27 mouse cellular contexts compared by ENCODE assay signal in genomic region chr11:104582308-104582606, GRCm38 (mm10). TPM values are rescaled to one million over a fixed set of nuclear protein-coding genes. Genes with fewer than 3 reads are reported as not detected.
DNase-seq lines count a peak whose midpoint lies in the region; ATAC-seq and TF ChIP-seq lines count a peak whose summit lies in the region.
"Had no signal": no experiment of that assay in that cellular context is flagged by ENCODE, and none has a peak within 500 bp of the region (broad histone marks: within the 10 kb centered on the region; RNA-seq: fewer than 3 reads in every experiment).

No protein-coding gene starts in this region.

- H3K9ac ChIP-seq in heart, embryonic 11.5 days (ENCODE audit: low read depth, low read length), result 0 out of 2 replicates have a peak overlapping the region, but pooled peaks have one; percentile 2
- H3K9ac ChIP-seq in heart, postnatal 0 days (replicated peaks; ENCODE audit: low read depth, low read length), result no peak overlapping the region
- no peak overlapping the region for H3K9ac ChIP-seq in stomach, postnatal 0 days (ENCODE audit: low read length)
- H3K9ac ChIP-seq: embryonic facial prominence, embryonic 12.5 days; forebrain, postnatal 0 days; hindbrain, embryonic 14.5 days; limb, embryonic 12.5 days; liver, embryonic 12.5 days; midbrain, embryonic 13.5 days; neural tube, embryonic 12.5 days had no signal

- intact Hi-C loops in heart, postnatal 10 days (cut with DNase I), result no loop called here

- ATAC-seq in heart, embryonic 11.5 days (replicated peaks; ENCODE audit: insufficient number of reproducible peaks, low FRiP score, low TSS enrichment), result no peak
- no peak for ATAC-seq in heart, postnatal 0 days (ENCODE audit: insufficient read depth, low read depth)
- ATAC-seq in stomach, postnatal 0 days (ENCODE audit: low FRiP score, low TSS enrichment), result no peak
- ATAC-seq: forebrain, postnatal 0 days; liver, embryonic 12.5 days; midbrain, embryonic 13.5 days; Patski had no signal

- peak overlapping the region; percentile 43; the same call in 1 of the 2 replicates for H3K4me2 ChIP-seq in heart, embryonic 11.5 days
- H3K4me2 ChIP-seq in heart, postnatal 0 days (ENCODE audit: low read depth, low read length), result peak overlapping the region; percentile 58; the same call in 1 of the 2 replicates
- H3K4me2 ChIP-seq in stomach, postnatal 0 days (replicated peaks; ENCODE audit: low read depth), result no peak overlapping the region
- H3K4me2 ChIP-seq: limb, embryonic 12.5 days; midbrain, embryonic 13.5 days; neural tube, embryonic 12.5 days had no signal

- TF ChIP-seq EP300 in heart, postnatal 0 days (IDR thresholded peaks at IDR 0.05; ENCODE audit: low read depth), result no peak
- no peak for TF ChIP-seq EP300 in stomach, postnatal 0 days (optimal IDR thresholded peaks at IDR 0.05)

- TF ChIP-seq CTCF in heart, postnatal 0 days (IDR thresholded peaks at IDR 0.05; ENCODE audit: low read depth), result no peak
- no peak for TF ChIP-seq CTCF in spleen, adult 2 months (IDR thresholded peaks at IDR 0.05; ENCODE audit: extremely low read depth, insufficient read depth, insufficient read length, insufficient replicate concordance)
- TF ChIP-seq CTCF in stomach, postnatal 0 days (IDR thresholded peaks at IDR 0.05; ENCODE audit: low read depth), result no peak

- H3K4me3 ChIP-seq in heart, embryonic 11.5 days (ENCODE audit: low read depth, low read length), result no peak overlapping the region
- no peak overlapping the region for H3K4me3 ChIP-seq in heart, postnatal 0 days (ENCODE audit: low read depth, low read length)
- peak overlapping the region; percentile 35 for H3K4me3 ChIP-seq in spleen, adult 2 months (ENCODE audit: extremely low read depth, insufficient read depth, insufficient read length)
- no peak overlapping the region for H3K4me3 ChIP-seq in stomach, postnatal 0 days (ENCODE audit: low read depth, low read length)
- H3K4me3 ChIP-seq: embryonic facial prominence, embryonic 12.5 days; limb, embryonic 12.5 days; liver, embryonic 12.5 days; midbrain, embryonic 13.5 days; neural tube, embryonic 12.5 days had no signal

- H3K9me3 ChIP-seq in heart, embryonic 11.5 days (replicated peaks; ENCODE audit: control insufficient read depth, low read length), result no peaks in the 10 kb centered on the region
- H3K9me3 ChIP-seq in heart, postnatal 0 days (replicated peaks; ENCODE audit: control insufficient read depth, low read length), result no peaks in the 10 kb centered on the region
- H3K9me3 ChIP-seq in stomach, postnatal 0 days (ENCODE audit: control insufficient read depth, low read length), result no peaks in the 10 kb centered on the region
- H3K9me3 ChIP-seq: embryonic facial prominence, embryonic 12.5 days; limb, embryonic 12.5 days; liver, embryonic 12.5 days; midbrain, embryonic 13.5 days; neural tube, embryonic 12.5 days had no signal

- 71% methylated on average over 2 of the region's 2 CpGs for WGBS in heart, embryonic 11.5 days (ENCODE audit: insufficient replicate concordance)
- 57% methylated on average over 2 of the region's 2 CpGs for WGBS in heart, postnatal 0 days
- WGBS in spleen, adult 2 months, result 16% methylated on average over 2 of the region's 2 CpGs
- 83% methylated on average over 2 of the region's 2 CpGs for WGBS in stomach, postnatal 0 days

- no peak for TF ChIP-seq POLR2A in spleen, adult 2 months (IDR thresholded peaks at IDR 0.05; ENCODE audit: low read depth, low read length)

- no peak for DNase-seq in heart, adult 11 months
- DNase-seq in heart, postnatal 0 days (ENCODE audit: low spot score), result no peak
- no peak for DNase-seq in heart, postnatal 10 days
- no peak for DNase-seq in spleen, adult 2 months (ENCODE audit: low read depth in 1 of 2, low spot score in 2 of 2)
- no peak for DNase-seq in spleen, postnatal 4 days (ENCODE audit: low spot score in 2 of 2)
- DNase-seq in stomach, postnatal 0 days (ENCODE audit: low spot score), result no peak
- no peak for DNase-seq in natural killer cell, adult 2 months (ENCODE audit: low spot score in 2 of 2)
- DNase-seq: adrenal gland, adult 2 months; cerebellum, adult 18-20 months; cerebellum, postnatal 14 days; forebrain, postnatal 0 days; gastrocnemius, postnatal 25 days; heart, postnatal 36 days; kidney, adult 9 months; kidney, postnatal 25 days; layer of hippocampus, postnatal 36 days; lung, embryonic 14.5 days; right cerebral cortex, postnatal 14 days; thymus, postnatal 36 days had no signal

- H3K36me3 ChIP-seq in heart, embryonic 11.5 days (ENCODE audit: control insufficient read depth, insufficient read depth, low read length), result peaks cover 20% of the 10 kb centered on the region
- H3K36me3 ChIP-seq in heart, postnatal 0 days (replicated peaks; ENCODE audit: control insufficient read depth, insufficient read depth, low read length), result peaks cover 6% of the 10 kb centered on the region
- H3K36me3 ChIP-seq in spleen, adult 2 months (ENCODE audit: control insufficient read depth, insufficient read depth, low read length), result no peaks in the 10 kb centered on the region
- no peaks in the 10 kb centered on the region for H3K36me3 ChIP-seq in stomach, postnatal 0 days (ENCODE audit: control insufficient read depth, insufficient read depth, low read length)
- H3K36me3 ChIP-seq: embryonic facial prominence, embryonic 12.5 days; limb, embryonic 12.5 days; liver, embryonic 12.5 days; midbrain, embryonic 13.5 days; neural tube, embryonic 12.5 days had no signal

- peaks cover 26% of the 10 kb centered on the region for H3K4me1 ChIP-seq in heart, embryonic 11.5 days (ENCODE audit: control insufficient read depth, insufficient read depth, low read length)
- peaks cover 22% of the 10 kb centered on the region for H3K4me1 ChIP-seq in heart, postnatal 0 days (ENCODE audit: control insufficient read depth, insufficient read depth)
- peaks cover 4% of the 10 kb centered on the region; the same call in 1 of the 2 replicates for H3K4me1 ChIP-seq in spleen, adult 2 months (ENCODE audit: control insufficient read depth, insufficient read depth, insufficient read length)
- no peaks in the 10 kb centered on the region for H3K4me1 ChIP-seq in stomach, postnatal 0 days (replicated peaks; ENCODE audit: control insufficient read depth, insufficient read depth)
- H3K4me1 ChIP-seq: liver, embryonic 12.5 days had no signal

- H3K27me3 ChIP-seq in heart, embryonic 11.5 days (ENCODE audit: control insufficient read depth, insufficient read depth, low read length), result no peaks in the 10 kb centered on the region
- no peaks in the 10 kb centered on the region for H3K27me3 ChIP-seq in heart, postnatal 0 days (ENCODE audit: control insufficient read depth, insufficient read depth, low read length)
- no peaks in the 10 kb centered on the region for H3K27me3 ChIP-seq in spleen, adult 2 months (ENCODE audit: control insufficient read depth, insufficient read depth, low read length)
- no peaks in the 10 kb centered on the region for H3K27me3 ChIP-seq in stomach, postnatal 0 days (ENCODE audit: control insufficient read depth, insufficient read depth, low read length)
- H3K27me3 ChIP-seq: midbrain, embryonic 13.5 days; neural tube, embryonic 12.5 days; Patski had no signal

- 0 out of 2 replicates have a peak overlapping the region, but pooled peaks have one; percentile 41 for H3K27ac ChIP-seq in heart, embryonic 11.5 days (ENCODE audit: low read depth, low read length)
- H3K27ac ChIP-seq in heart, postnatal 0 days (ENCODE audit: low read depth), result peak overlapping the region; percentile 25; the same call in 1 of the 2 replicates
- H3K27ac ChIP-seq in spleen, adult 2 months (ENCODE audit: insufficient read depth, low read length), result peak overlapping the region; percentile 76
- peak overlapping the region; percentile 53 for H3K27ac ChIP-seq in stomach, postnatal 0 days (replicated peaks)
- H3K27ac ChIP-seq: embryonic facial prominence, embryonic 12.5 days; hindbrain, embryonic 14.5 days; limb, embryonic 12.5 days; liver, embryonic 12.5 days; midbrain, embryonic 13.5 days; neural tube, embryonic 12.5 days had no signal

RNA-seq across cellular contexts. Expression of gene Itgb3, which starts 25.5 kb away (rescaled TPM):
- 3.9 and 4.6 TPM in 2 replicates for polyA plus RNA-seq in heart, embryonic 11.5 days (2014; fragmentation: Nextera tagmentation; extraction: Ambion mirVana)
- 5.2 and 16.4 TPM in 2 replicates for total RNA-seq in heart, postnatal 0 days (2014; rRNA removed; ENCODE audit: low replicate concordance)
- polyA plus RNA-seq in heart, postnatal 0 days (2015; fragmentation: Nextera tagmentation; extraction: Ambion mirVana), result 1.6 and 1.7 TPM in 2 replicates
- 1 to 10 TPM; 5.8 to 7.3 TPM for total RNA-seq in heart, postnatal 10 days (2021)
- polyA plus RNA-seq in spleen, adult 2 months (2012; rRNA removed), result 25.6 and 29.1 TPM in 2 replicates
- polyA plus RNA-seq in stomach, postnatal 0 days (2015; fragmentation: Nextera tagmentation; extraction: Ambion mirVana), result 4.7 and 5.1 TPM in 2 replicates

RNA-seq across cellular contexts. Expression of gene Myl4, which starts 31.8 kb away (rescaled TPM):
- polyA plus RNA-seq in heart, embryonic 11.5 days (2014; fragmentation: Nextera tagmentation; extraction: Ambion mirVana), result 3,018 and 3,194 TPM in 2 replicates
- total RNA-seq in heart, postnatal 0 days (2014; rRNA removed; ENCODE audit: low replicate concordance), result 758 and 991 TPM in 2 replicates
- 1,182 and 1,364 TPM in 2 replicates for polyA plus RNA-seq in heart, postnatal 0 days (2015; fragmentation: Nextera tagmentation; extraction: Ambion mirVana)
- 100 to 1,000 TPM; 257 to 700 TPM for total RNA-seq in heart, postnatal 10 days (2021)
- polyA plus RNA-seq in spleen, adult 2 months (2012; rRNA removed), result 10.5 and 12.0 TPM in 2 replicates
- polyA plus RNA-seq in stomach, postnatal 0 days (2015; fragmentation: Nextera tagmentation; extraction: Ambion mirVana), result 6.8 and 9.5 TPM in 2 replicates

RNA-seq across cellular contexts. Expression of gene Cdc27, which starts 31.8 kb away (rescaled TPM):
- polyA plus RNA-seq in heart, embryonic 11.5 days (2014; fragmentation: Nextera tagmentation; extraction: Ambion mirVana), result 34.4 and 44.6 TPM in 2 replicates
- total RNA-seq in heart, postnatal 0 days (2014; rRNA removed; ENCODE audit: low replicate concordance), result 16.6 and 18.3 TPM in 2 replicates
- 19.6 and 20.5 TPM in 2 replicates for polyA plus RNA-seq in heart, postnatal 0 days (2015; fragmentation: Nextera tagmentation; extraction: Ambion mirVana)
- total RNA-seq in heart, postnatal 10 days (2021), result 10 to 100 TPM; 32.4 to 40.6 TPM
- polyA plus RNA-seq in spleen, adult 2 months (2012; rRNA removed), result 3.2 and 3.4 TPM in 2 replicates
- polyA plus RNA-seq in stomach, postnatal 0 days (2015; fragmentation: Nextera tagmentation; extraction: Ambion mirVana), result 11.7 and 13.9 TPM in 2 replicates

Comparison
In these comparisons a context has a peak if more than half of its experiments do, and no peak if none do; other contexts are left out.
1. H3K27ac ChIP-seq: peak in every context shown above with its lines; median percentile 76 in spleen, adult 2 months; 53 in stomach, postnatal 0 days; 41 in heart, embryonic 11.5 days; 25 in heart, postnatal 0 days.
2. RNA of gene Myl4, which starts 31.8 kb away (polyA plus RNA-seq): 3,018 to 3,194 TPM in heart, embryonic 11.5 days and 1,182 to 1,364 TPM in heart, postnatal 0 days; 10.5 to 12.0 TPM in spleen, adult 2 months and 6.8 to 9.5 TPM in stomach, postnatal 0 days; every median in the first group is over 10 times any median in the second.